Mouse (Mus musculus): ENCODE results near the gene Chd6.

Gene Chd6

GRCm38 (mm10) chr2:160921285-160921684, 187.6 kb downstream of the Chd6 start:
- no peak for DNase-seq

GRCm38 (mm10) chr2:160918930-160919215, 190.0 kb downstream of the Chd6 start:
- no peak for DNase-seq

- no peak for DNase-seq
Measured at GRCm38 (mm10) chr2:160918154-160918929, 190.5 kb downstream of the Chd6 start.

- no peak for DNase-seq
Measured at GRCm38 (mm10) chr2:160917313-160917712, 191.6 kb downstream of the Chd6 start.

- DNase-seq = no peak
Measured at GRCm38 (mm10) chr2:160916714-160917113, 192.2 kb downstream of the Chd6 start.

GRCm38 (mm10) chr2:160915821-160916610, 192.9 kb downstream of the Chd6 start:
- no peak for DNase-seq

- no peak for DNase-seq
Measured at GRCm38 (mm10) chr2:160914656-160915055, 194.2 kb downstream of the Chd6 start.

GRCm38 (mm10) chr2:160912231-160912671, 196.6 kb downstream of the Chd6 start, which contains the start of gene Emilin3:
TSS of gene Emilin3 (minus strand) at chr2:160912328.
- DNase-seq = no peak

- no peak for DNase-seq
Measured at GRCm38 (mm10) chr2:160911558-160912201, 197.2 kb downstream of the Chd6 start.

GRCm38 (mm10) chr2:160910633-160911032, 198.2 kb downstream of the Chd6 start:
- no peak for DNase-seq

GRCm38 (mm10) chr2:160908607-160909006, 200.3 kb downstream of the Chd6 start:
- no peak for DNase-seq

- no peak for DNase-seq
Measured at GRCm38 (mm10) chr2:160906101-160906500, 202.8 kb downstream of the Chd6 start.

GRCm38 (mm10) chr2:160905301-160905700, 203.6 kb downstream of the Chd6 start:
- no peak for DNase-seq

- no peak for DNase-seq
Measured at GRCm38 (mm10) chr2:160901656-160902412, 207.0 kb downstream of the Chd6 start.

Data from kidney, adult 18-20 months (tissue).